Mouse (Mus musculus): ENCODE results near the gene Olfr221. TPM values are rescaled to one million over a fixed set of nuclear protein-coding genes. Genes with fewer than 3 reads are reported as not detected.

Olfr221 gene
- polyA plus RNA-seq, 1 experiment from 2014 or later = not detected

GRCm38 (mm10) chr14:51997483-51997882 lies 44.8 kb downstream of the Olfr221 start:
- no peaks in the 10 kb centered on the region for H3K27me3 ChIP-seq
- no peak overlapping the region for H3K9ac ChIP-seq
- 87% methylated on average over 14 of the region's 14 CpGs for WGBS (ENCODE audit: insufficient replicate concordance)
- no peak overlapping the region for H3K4me2 ChIP-seq
- H3K27ac ChIP-seq = no peak overlapping the region
- H3K4me3 ChIP-seq (replicated peaks) = no peak overlapping the region
- H3K36me3 ChIP-seq = peaks cover 72% of the 10 kb centered on the region
- H3K9me3 ChIP-seq (replicated peaks) = no peaks in the 10 kb centered on the region
- H3K4me1 ChIP-seq (replicated peaks) = peaks cover 8% of the 10 kb centered on the region
- no peak for ATAC-seq (ENCODE audit: low read depth)
- no peak for DNase-seq

DNA sequence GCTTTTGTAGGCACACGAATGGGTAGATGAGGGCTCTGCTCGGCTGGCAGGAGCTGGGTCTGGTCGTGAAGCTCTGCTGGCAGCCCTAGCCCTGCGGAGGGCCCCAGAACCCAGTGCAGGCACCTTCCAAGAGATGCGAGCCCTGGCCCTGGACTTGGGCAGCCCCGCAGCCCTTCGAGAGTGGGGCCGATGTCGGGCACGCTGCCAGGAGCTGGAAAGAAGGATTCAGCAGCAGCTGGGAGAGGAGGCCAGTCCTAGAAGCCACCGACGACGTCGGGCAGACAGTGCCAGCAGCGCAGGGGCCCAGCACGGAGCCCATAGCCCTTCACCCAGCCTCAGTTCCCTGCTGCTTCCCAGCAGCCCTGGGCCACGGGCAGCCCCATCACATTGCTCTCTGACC lies 45.4 kb downstream of the Olfr221 start:
- H3K4me2 ChIP-seq = no peak overlapping the region
- H3K27me3 ChIP-seq = no peaks in the 10 kb centered on the region
- WGBS (ENCODE audit: insufficient replicate concordance) = 75% methylated on average over 17 of the region's 17 CpGs
- H3K9ac ChIP-seq = no peak overlapping the region
- DNase-seq = no peak
- H3K27ac ChIP-seq = no peak overlapping the region
- no peaks in the 10 kb centered on the region for H3K9me3 ChIP-seq (replicated peaks)
- H3K4me3 ChIP-seq (replicated peaks) = no peak overlapping the region
- peaks cover 74% of the 10 kb centered on the region for H3K36me3 ChIP-seq
- no peak for ATAC-seq (ENCODE audit: low read depth)
- peaks cover 8% of the 10 kb centered on the region for H3K4me1 ChIP-seq (replicated peaks)

GRCm38 (mm10) chr14:51996231-51996841 lies 45.9 kb downstream of the Olfr221 start:
- no peak overlapping the region for H3K27ac ChIP-seq
- DNase-seq (no peak), ATAC-seq (ENCODE audit: low read depth) (no peak)
- no peaks in the 10 kb centered on the region for H3K9me3 ChIP-seq (replicated peaks)
- peaks cover 76% of the 10 kb centered on the region for H3K36me3 ChIP-seq
- WGBS (ENCODE audit: insufficient replicate concordance) = 78% methylated on average over 13 of the region's 13 CpGs
- no peak overlapping the region for H3K4me2 ChIP-seq
- peaks cover 8% of the 10 kb centered on the region for H3K4me1 ChIP-seq (replicated peaks)
- H3K27me3 ChIP-seq = no peaks in the 10 kb centered on the region
- no peak overlapping the region for H3K4me3 ChIP-seq (replicated peaks)
- H3K9ac ChIP-seq = no peak overlapping the region

GRCm38 (mm10) chr14:51995219-51995871 lies 46.9 kb downstream of the Olfr221 start:
- Histone ChIP-seq H3K9me3 (replicated peaks) (no peaks in the 10 kb centered on the region), H3K36me3 (peaks cover 79% of the 10 kb centered on the region), H3K4me3 (replicated peaks) (no peak overlapping the region), H3K4me1 (replicated peaks) (peaks cover 8% of the 10 kb centered on the region), H3K27me3 (no peaks in the 10 kb centered on the region), H3K4me2 (no peak overlapping the region), H3K9ac (no peak overlapping the region), H3K27ac (no peak overlapping the region)
- ATAC-seq (ENCODE audit: low read depth) (no peak), DNase-seq (no peak)
- WGBS (ENCODE audit: insufficient replicate concordance) = 46% methylated on average over 12 of the region's 12 CpGs

DNA sequence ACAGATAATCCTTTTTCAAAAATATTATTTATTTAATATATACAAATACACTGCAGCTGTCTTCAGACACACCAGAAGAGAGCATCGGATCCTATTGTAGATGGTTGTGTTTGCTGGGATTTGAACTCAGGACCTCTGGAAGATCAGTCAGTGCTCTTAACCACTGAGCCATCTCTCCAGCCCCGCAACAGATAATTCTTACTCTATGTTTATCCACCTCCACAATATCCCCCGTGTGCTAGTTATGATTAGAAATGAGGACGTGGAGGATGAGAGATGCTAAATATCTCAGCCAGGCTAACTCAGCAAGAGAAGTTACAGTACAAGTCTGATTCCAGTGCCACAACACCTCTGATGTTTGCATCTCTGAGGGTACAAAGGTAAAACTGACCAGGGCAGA lies 47.8 kb downstream of the Olfr221 start:
- Histone ChIP-seq H3K27ac (no peak overlapping the region), H3K4me2 (no peak overlapping the region), H3K9me3 (replicated peaks) (no peaks in the 10 kb centered on the region), H3K9ac (0 out of 2 replicates have a peak overlapping the region, but pooled peaks have one; percentile 9), H3K4me3 (replicated peaks) (no peak overlapping the region), H3K27me3 (no peaks in the 10 kb centered on the region), H3K36me3 (peaks cover 84% of the 10 kb centered on the region), H3K4me1 (replicated peaks) (peaks cover 15% of the 10 kb centered on the region)
- ATAC-seq (ENCODE audit: low read depth) = no peak
- DNase-seq = no peak
- WGBS (ENCODE audit: insufficient replicate concordance) = 71% methylated on average over 4 of the region's 4 CpGs

DNA sequence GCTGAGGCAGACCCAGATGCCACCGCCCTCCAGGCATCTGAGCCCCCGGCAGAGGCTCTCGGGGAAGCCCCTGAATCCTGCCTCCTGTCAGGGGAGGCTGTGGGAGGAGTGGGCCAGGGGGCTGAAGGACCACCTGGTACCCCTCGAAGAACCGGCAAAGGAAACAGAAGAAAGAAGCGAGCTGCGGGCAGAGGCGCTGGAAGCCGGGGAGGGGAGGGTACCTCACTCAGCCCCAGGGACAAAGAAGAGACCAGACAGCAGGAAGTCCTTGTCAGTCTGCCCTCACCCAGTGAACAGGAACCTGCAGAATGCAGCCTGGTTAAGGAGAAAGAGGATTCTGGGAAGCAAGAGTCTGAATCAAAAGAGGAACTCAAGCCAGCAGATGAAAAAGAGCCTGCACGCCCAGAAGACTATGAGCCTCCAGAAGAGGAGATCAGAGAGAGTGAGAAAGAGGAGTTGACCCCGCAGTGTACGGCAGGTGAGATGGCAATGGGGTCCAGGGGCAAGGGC lies 52.7 kb downstream of the Olfr221 start:
- no peak overlapping the region for H3K9ac ChIP-seq
- peak overlapping the region; percentile 15 for H3K4me2 ChIP-seq
- H3K36me3 ChIP-seq = peaks cover 54% of the 10 kb centered on the region
- peaks cover 55% of the 10 kb centered on the region for H3K4me1 ChIP-seq (replicated peaks)
- H3K27me3 ChIP-seq = no peaks in the 10 kb centered on the region; the same call in 1 of the 2 replicates
- no peaks in the 10 kb centered on the region for H3K9me3 ChIP-seq (replicated peaks)
- no peak overlapping the region for H3K4me3 ChIP-seq (replicated peaks)
- 36% methylated on average over 12 of the region's 12 CpGs for WGBS (ENCODE audit: insufficient replicate concordance)
- H3K27ac ChIP-seq = no peak overlapping the region
- ATAC-seq (ENCODE audit: low read depth) (no peak), DNase-seq (no peak)

GRCm38 (mm10) chr14:51988731-51989130 lies 53.5 kb downstream of the Olfr221 start:
- Histone ChIP-seq H3K9me3 (replicated peaks) (no peaks in the 10 kb centered on the region), H3K4me3 (replicated peaks) (no peak overlapping the region), H3K27ac (no peak overlapping the region), H3K36me3 (peaks cover 48% of the 10 kb centered on the region), H3K27me3 (peaks cover 4% of the 10 kb centered on the region; the same call in 1 of the 2 replicates), H3K4me2 (no peak overlapping the region), H3K4me1 (replicated peaks) (peaks cover 62% of the 10 kb centered on the region), H3K9ac (no peak overlapping the region)
- ATAC-seq (ENCODE audit: low read depth) (no peak), DNase-seq (no peak)
- WGBS (ENCODE audit: insufficient replicate concordance) = 87% methylated on average over 12 of the region's 12 CpGs

DNA sequence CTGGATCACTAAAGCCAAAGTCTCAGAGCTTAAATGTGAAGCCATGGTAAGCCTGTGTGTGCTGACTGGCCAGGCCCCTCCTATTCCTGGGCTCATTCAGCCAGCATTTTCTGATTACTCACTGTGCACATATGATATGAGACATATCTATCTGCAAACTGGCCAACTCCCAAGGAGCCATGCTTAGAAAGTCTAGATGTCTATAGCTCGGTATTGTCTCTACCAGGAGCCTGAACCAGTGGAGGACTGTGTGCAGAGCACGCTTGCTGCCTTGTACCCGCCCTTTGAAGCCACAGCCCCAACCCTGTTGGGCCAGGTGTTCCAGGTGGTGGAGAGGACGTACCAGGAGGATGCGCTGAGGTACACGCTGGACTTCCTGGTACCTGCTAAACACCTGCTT lies 55.1 kb downstream of the Olfr221 start:
- Histone ChIP-seq H3K9me3 (replicated peaks) (no peaks in the 10 kb centered on the region), H3K27ac (peak overlapping the region; percentile 91), H3K36me3 (peaks cover 39% of the 10 kb centered on the region), H3K9ac (peak overlapping the region; percentile 81), H3K4me2 (peak overlapping the region; percentile 97), H3K4me1 (replicated peaks) (peaks cover 68% of the 10 kb centered on the region), H3K27me3 (peaks cover 6% of the 10 kb centered on the region; the same call in 1 of the 2 replicates), H3K4me3 (replicated peaks) (peak overlapping the region; percentile 73; the same call in 1 of the 2 replicates)
- 53% methylated on average over 6 of the region's 6 CpGs for WGBS (ENCODE audit: insufficient replicate concordance)
- ATAC-seq (ENCODE audit: low read depth) (peak; percentile 76), DNase-seq (peak; percentile 52)

- H3K9ac ChIP-seq = peak overlapping the region; percentile 81
- WGBS (ENCODE audit: insufficient replicate concordance) = 4% methylated on average over 7 of the region's 7 CpGs
- peak overlapping the region; percentile 97 for H3K4me2 ChIP-seq
- peaks cover 28% of the 10 kb centered on the region for H3K36me3 ChIP-seq
- peak overlapping the region; percentile 73 for H3K4me3 ChIP-seq (replicated peaks)
- H3K9me3 ChIP-seq (replicated peaks) = no peaks in the 10 kb centered on the region
- peaks cover 68% of the 10 kb centered on the region for H3K4me1 ChIP-seq (replicated peaks)
- H3K27ac ChIP-seq = peak overlapping the region; percentile 91
- peaks cover 9% of the 10 kb centered on the region; the same call in 1 of the 2 replicates for H3K27me3 ChIP-seq
- DNase-seq (peak; percentile 63), ATAC-seq (ENCODE audit: low read depth) (peak; percentile 70)
Measured at GRCm38 (mm10) chr14:51986153-51986505, 56.1 kb downstream of the Olfr221 start.

- H3K36me3 ChIP-seq = peaks cover 22% of the 10 kb centered on the region
- H3K27me3 ChIP-seq = peaks cover 9% of the 10 kb centered on the region; the same call in 1 of the 2 replicates
- peak; percentile 37 for ATAC-seq (ENCODE audit: low read depth)
- peak overlapping the region; percentile 97 for H3K4me2 ChIP-seq
- DNase-seq = peak; percentile 36
- peak overlapping the region; percentile 73 for H3K4me3 ChIP-seq (replicated peaks)
- WGBS (ENCODE audit: insufficient replicate concordance) = 1% methylated on average over 27 of the region's 27 CpGs
- H3K9ac ChIP-seq = peak overlapping the region; percentile 81
- peak overlapping the region; percentile 91 for H3K27ac ChIP-seq
- no peaks in the 10 kb centered on the region for H3K9me3 ChIP-seq (replicated peaks)
- H3K4me1 ChIP-seq (replicated peaks) = peaks cover 68% of the 10 kb centered on the region
Measured at GRCm38 (mm10) chr14:51985301-51986152, 56.7 kb downstream of the Olfr221 start.

All from liver, embryonic 13.5 days (tissue).